Mouse (Mus musculus) kidney, adult 18-20 months (tissue): Measurements from ENCODE around the gene Epb41l3.

ENCODE experiments used
- DNase-seq: peaks from one replicate; pipeline ENCODE4 v3.0.0; 2021

Gene Epb41l3

DNA sequence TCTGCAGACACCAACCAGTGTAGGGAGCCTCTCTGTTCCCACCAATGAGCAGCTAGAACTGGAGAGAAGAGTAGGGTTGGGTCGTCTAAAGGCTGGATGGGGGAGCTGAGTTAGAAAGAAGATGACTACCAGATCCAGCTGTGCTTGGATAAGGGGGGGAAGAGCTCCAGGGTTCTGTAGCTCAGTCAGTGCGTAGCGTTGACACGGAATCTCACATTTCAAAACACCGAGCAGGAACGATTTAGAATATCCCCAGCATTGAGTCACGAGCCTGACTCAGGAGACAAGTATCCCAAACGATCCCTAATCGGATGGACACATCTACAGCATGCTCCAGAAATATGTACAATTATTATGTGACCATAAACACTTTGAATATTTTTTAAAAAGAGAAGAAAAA lies 180.4 kb downstream of the Epb41l3 start:
- DNase-seq, result no peak

DNA sequence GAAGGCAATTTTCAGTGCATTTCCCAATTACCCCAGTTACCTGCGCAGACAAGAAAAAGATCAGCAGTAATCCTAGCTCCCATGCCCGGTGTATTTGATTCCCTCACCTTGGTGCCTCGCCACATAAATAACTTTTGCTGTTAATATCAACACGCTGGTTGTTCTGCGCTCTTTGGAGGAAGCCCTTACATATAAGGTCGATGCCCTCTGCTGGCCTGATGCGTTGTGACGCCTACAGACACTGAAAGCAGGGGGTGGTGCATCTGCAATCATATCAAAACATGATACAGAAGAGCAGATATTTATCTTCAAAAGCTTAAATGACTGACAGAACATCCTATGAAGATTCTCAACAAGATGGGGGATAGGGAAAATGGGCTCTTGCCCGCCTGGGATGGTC lies 181.0 kb downstream of the Epb41l3 start:
- no peak for DNase-seq

DNA sequence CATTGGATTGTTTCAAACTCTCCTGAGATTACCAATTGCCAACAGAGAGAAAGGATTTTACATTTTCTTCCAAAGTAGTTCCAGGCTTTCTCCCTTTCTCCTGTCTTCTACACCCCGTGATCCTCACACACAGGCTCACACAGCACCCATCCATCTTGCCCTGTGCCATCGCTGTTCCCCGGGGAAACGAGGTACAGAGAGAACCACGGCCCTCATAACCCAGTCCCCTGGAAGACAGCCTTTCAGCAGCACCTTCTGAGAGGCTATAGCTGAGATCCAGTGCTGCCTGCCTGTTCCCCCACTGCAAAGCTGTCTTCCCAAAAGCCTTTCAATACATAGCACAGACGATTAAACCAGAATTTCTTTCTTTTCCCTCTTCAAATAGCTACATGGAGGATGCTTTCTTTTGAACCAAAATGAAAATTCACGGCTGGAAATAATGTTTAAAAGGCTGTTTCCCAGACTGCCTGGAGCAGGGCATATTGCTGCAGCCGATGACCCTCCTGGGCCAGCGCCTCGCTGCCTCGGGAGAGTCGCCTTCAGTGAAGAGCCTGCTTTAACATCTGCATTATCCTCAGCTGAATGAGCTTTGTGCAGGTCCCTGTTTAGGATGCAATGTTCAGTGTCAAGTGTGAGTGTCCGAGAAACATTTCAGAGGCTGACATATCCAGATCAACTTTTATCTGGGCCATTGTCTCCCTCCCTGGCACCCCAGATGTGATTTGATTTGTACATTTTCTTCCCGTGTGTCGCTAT lies 188.5 kb downstream of the Epb41l3 start:
- no peak for DNase-seq

DNA sequence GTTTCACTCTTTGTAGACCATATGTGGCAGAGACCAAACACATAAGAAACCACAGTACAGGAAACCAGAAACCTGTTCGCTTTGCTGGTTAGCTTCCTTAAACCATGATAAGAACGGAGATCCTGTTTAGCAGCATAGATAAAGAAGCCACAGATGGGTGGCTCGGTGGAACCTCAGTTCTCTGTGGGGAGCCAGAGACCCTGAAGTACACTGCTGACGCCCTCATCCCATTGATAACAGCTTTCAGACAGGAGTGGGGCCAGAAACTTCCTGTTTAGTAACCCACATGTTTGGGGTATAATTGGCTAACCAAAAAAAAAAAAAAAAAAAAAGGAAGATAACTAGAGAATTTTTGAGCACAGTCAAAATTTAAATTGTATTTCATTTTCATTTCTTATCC lies 189.7 kb downstream of the Epb41l3 start:
- no peak for DNase-seq

DNA sequence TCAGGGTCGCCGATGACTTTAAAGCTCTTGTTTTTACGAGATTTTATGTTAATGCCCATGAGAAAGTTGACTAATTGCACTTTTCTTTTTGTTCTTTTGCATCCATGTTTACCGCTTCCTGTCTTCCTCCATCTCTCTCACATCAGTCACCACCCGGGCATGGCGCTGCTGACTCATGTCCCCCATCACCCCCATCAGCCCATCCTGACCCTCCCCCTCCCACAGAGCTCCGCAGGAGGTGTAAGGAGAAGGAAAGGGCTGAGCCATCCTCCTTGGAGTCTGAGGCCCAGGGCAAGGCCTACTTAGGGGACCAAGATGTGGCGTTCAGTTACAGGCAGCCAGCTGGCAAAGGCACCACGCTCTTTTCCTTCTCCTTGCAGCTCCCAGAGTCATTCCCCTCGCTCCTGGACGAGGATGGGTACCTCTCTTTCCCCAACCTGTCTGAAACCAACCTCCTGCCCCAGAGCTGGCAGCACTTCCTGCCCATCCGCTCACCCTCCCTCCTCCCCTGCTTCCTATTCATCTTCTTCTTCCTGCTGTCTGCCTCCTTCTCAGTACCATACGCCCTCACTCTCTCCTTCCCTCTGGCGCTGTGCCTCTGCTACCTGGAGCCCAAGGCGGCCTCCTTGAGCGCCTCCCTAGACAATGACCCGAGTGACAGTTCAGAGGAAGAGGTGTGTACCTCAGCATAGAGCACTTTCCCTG lies 190.4 kb downstream of the Epb41l3 start:
- DNase-seq, result no peak

DNA sequence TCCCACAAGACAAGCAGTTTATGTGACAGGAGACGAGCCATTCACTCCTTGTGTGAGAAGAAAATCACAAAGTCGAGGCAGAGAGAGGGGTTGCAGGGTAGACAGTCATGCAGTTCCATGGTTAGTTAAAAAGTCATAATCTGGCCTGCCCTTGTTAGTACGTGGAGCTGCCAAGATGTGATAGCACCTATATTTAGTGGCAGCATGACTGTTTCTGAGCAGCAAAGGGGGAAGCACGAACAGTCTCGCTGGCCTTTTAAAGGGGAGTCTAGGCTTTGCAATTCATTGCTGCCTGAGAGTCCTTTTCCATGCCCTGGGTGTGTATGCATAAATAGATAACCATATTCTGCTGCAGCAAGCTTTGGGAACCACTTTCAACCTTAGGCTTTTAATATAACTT lies 191.5 kb downstream of the Epb41l3 start:
- DNase-seq, result no peak

DNA sequence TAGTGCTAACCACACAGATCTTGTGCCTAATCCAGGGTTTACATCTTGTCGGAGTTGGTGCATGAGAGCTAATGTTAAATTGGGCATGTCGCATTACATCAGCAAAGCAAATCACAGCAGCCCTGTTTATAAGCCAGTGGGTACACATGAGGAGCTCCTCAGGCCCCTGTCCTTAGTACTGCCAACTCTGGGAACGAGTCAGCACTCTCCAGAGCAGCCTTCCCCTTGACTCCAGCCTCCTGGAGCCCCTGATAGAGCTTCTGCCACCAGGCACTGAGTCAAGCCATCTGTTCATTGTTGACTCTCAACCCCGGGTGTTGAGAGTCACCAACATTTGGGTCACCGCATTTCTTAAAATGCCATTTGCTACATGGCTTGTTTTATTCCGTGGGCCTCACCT lies 192.0 kb downstream of the Epb41l3 start:
- no peak for DNase-seq

DNA sequence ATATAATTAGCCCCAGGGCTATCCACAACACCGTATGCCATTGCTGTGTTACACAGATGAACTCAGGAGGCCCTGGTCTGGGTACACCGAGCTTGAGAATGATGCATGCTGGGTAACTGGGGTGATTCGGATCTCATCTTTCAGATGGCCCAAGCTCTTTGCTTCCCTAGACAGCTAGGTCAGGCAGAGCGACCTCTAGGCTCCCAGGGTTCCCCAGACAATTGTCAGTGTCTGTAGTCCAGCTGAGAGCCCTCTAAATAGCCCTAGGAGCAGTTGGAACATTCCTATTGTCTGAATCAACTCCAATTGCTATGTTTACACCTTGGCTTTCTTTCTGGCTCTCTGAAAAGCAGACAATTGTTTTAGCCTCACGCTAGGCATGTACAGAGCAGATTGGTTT lies 201.9 kb downstream of the Epb41l3 start:
- DNase-seq, result no peak

DNA sequence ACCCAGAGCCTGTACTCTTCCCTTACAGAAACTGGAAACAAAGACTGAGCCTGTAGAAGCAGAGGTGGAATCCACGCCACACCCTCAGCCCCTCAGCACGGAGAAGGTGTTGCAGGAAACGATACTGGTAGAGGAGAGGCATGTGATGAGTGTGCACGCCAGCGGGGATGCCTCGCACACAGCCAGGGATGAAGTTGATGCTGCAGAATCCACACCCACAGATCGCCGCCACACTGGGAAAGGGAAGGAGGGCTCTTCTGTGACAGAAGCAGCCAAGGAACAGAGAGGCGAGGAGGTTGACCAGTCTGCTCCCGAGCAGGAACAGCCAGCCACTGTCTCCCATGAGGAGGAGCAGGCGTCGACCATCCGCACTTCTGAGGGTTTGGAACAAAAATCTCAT lies 209.0 kb downstream of the Epb41l3 start:
- no peak for DNase-seq

DNA sequence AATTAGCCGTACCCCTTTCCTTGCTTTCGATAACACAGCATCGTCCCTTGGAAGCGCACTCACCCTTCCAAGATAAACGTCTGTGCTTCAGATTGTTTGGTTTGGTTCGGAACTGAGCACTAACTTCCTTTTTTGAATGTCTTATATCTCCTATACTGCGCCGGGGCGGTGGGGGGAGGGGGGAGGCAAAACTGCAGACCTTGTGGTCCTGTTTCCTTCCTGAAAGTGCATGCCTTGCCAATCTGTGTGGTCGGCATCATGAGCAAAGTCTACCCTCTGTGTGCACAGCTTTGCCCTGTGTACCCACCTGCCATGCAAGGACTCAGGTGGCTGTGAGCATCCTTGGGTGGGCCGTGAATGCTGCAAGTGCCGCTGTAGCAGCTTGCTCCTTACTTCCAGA lies 212.6 kb downstream of the Epb41l3 start:
- no peak for DNase-seq

DNA sequence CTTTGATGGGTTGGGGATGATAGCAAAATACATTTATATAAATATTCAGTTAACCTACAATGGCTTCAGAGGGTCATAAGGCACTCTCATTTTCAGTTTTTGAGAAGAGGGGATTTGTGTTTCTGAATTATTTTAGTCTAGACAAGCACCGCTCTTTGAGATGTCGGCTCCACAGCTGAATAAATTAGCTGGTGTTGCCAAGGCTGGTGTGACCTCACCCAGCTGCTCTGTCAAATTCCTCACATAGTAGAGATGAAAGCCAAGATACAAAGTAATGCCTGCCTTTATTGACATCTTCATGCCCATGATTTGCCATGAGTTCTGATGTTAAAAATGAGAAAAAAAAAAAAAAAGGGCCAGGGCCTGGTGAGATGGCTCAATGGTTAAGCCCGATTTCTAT lies 214.8 kb downstream of the Epb41l3 start:
- DNase-seq, result no peak

DNA sequence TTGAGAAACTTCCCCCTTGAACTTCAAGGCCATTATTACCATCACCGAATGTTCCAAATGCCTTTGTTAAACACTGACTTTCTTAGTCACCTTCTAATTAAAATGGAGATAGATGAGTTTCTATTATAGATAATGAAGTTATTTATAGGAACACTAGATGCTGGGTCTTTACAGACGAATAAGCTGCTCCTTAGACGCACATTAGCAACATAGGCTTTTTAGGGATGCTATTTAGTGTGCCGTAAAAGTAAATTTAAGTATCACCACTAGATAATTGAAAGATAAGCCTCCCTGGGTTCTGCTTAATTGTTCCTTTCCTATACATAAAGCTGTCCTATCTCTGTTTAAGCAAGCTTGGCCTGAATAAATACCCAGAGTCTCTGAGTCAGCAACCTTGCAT lies 226.1 kb downstream of the Epb41l3 start:
- DNase-seq, result no peak

DNA sequence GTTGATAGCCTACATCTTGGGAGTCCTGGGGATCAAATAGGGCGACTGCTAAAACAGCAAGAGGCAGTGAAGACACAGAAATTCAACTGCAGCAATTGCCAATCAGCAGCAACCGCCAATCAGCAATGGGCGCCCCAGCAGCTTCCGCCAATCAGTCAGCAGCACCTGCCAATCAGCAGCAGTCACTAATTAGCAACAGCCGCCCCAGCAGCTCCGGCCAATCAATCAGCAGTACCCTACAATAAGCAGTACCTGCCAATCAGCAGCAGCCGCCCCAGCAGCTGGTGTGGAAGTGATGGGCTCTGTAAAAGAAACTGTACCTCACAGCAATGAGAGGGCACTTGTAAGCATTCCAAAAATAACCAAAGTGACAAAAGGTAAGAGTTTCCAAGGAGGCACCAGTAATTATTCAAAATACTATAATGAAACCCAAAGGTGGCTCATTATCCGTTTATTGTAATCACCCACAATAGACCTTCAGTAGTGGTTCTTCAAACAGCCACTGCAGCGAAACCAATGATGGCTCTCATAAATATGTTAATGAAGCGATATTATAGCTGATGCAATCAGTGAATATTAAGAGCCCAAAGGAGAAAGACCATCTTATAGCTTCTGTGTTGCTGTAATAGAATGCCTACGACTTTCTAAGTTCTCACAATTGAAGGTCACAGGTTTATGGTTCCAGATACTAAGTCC lies 228.2 kb downstream of the Epb41l3 start:
- no peak for DNase-seq

DNA sequence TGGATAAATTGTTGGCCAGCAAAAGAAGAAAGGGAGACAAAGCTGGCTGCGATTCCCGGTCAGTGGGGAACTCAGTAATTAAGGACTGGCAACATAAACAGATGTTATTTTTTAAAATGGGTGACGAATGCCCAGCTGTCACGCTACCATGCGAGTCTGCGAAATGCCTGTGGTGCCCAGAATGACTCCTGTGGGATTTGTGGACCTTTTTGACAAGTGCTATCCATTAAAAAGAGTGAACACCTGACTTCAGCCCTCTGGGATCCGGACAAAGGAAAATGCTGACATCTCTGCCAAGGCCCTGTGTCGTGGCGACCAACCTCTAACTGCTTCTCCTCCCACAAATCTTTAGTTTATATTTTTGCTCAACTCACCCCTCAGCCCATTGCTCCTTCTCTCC lies 232.2 kb downstream of the Epb41l3 start:
- no peak for DNase-seq

DNA sequence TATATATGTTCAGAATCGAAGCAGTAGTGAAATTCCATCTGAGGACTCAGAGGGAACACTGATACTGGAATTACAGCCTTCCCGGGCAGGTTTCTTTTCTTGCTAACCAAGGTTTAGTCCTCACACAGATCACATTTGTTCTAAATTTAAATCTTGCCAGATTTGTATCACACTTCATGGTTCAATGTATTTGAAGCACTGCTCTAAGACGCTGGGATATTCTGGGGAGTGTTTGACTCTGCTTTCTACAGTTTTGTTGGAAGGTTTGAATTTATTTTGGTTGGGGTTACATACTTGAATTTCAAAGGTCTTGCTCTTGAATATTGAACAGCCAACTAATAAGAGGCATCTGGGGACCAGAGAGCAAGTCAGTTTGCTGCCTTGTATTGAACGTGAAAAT lies 234.4 kb downstream of the Epb41l3 start:
- no peak for DNase-seq

DNA sequence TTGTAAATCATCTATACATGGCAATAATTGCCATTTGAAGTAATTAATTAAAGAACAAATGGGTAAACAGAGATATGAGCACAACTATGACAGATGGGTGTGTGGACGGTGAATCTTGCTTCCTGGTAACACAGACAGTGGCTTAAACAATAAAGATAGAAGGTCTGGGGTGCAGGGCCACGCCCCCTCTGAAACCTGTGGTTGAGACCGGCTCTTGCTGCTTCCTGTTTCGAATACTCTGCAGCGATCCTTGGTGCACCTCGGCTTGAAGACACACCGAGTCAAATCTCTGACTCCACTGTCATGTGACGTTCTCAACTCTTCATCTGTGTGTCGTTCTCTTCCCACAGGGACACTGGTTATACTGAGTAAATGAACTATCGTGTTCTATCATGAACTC lies 245.0 kb downstream of the Epb41l3 start:
- DNase-seq, result no peak

DNA sequence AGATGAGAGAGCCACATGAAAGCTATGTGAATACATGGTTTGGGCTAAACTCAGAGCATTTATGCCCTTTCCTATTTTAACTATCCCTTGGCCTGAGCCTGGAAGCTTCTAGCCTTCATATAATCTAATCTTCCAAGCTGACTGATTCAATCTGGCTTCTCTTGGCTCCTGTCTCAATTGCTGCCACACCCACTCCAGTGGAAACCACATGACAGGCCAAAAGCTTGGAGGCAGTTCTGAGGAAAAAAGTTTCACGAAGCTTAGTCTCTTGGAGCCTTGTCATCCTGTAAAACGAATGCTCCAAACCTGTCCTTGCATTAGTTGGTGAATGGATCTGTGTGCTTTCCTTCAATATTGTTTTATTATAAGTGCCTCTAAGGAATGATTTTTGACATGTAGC lies 247.2 kb downstream of the Epb41l3 start:
- DNase-seq, result no peak
